ENCODE assay signal across 8 mouse cellular contexts in genomic region chr7:127362418-127362817, GRCm38 (mm10). TPM values are rescaled to one million over a fixed set of nuclear protein-coding genes. Genes with fewer than 3 reads are reported as not detected.
DNase-seq lines count a peak whose midpoint lies in the region; ATAC-seq lines count a peak whose summit lies in the region.
"Not testable (repeated sequence)": the region's sequence is repeated elsewhere in the genome, so short reads cannot be mapped to it uniquely, and the experiment has no call there.

No protein-coding gene starts in this region.

- not testable (repeated sequence) for H3K9ac ChIP-seq in intestine, embryonic 15.5 days; limb, embryonic 15.5 days

- peaks cover 51% of the 10 kb centered on the region for H3K27me3 ChIP-seq in heart, embryonic 10.5 days (ENCODE audit: insufficient read depth, poor library complexity, severe bottlenecking)
- H3K27me3 ChIP-seq in intestine, embryonic 15.5 days (replicated peaks) = not testable (repeated sequence)
- peaks cover 30% of the 10 kb centered on the region; the same call in 1 of the 2 replicates for H3K27me3 ChIP-seq in limb, embryonic 15.5 days
- H3K27me3 ChIP-seq in megakaryocyte, embryonic 14.5 days (replicated peaks) = peaks cover 25% of the 10 kb centered on the region

- not testable (repeated sequence) for H3K36me3 ChIP-seq in heart, embryonic 10.5 days; intestine, embryonic 15.5 days; limb, embryonic 15.5 days; megakaryocyte, embryonic 14.5 days (replicated peaks; ENCODE audit: low read length)

- H3K27ac ChIP-seq in heart, embryonic 10.5 days; intestine, embryonic 15.5 days; limb, embryonic 15.5 days: not testable (repeated sequence)

- ATAC-seq in intestine, embryonic 15.5 days; limb, embryonic 15.5 days (ENCODE audit: insufficient number of reproducible peaks, low FRiP score, low TSS enrichment, low read depth): not testable (repeated sequence)

- H3K4me3 ChIP-seq in heart, embryonic 10.5 days = peak overlapping the region; percentile 29; the same call in 1 of the 2 replicates
- H3K4me3 ChIP-seq in intestine, embryonic 15.5 days (replicated peaks) = not testable (repeated sequence)
- peak overlapping the region; percentile 17; the same call in 1 of the 2 replicates for H3K4me3 ChIP-seq in limb, embryonic 15.5 days
- peak overlapping the region; percentile 79 for H3K4me3 ChIP-seq in megakaryocyte, embryonic 14.5 days (replicated peaks)

- H3K4me2 ChIP-seq in intestine, embryonic 15.5 days (replicated peaks) = peak overlapping the region; percentile 38
- not testable (repeated sequence) for H3K4me2 ChIP-seq in limb, embryonic 15.5 days

- DNase-seq in A20 (ENCODE audit: low read depth, low spot score) = peak; percentile 63
- peak; percentile 50 for DNase-seq in adrenal gland, postnatal 14 days
- DNase-seq in embryo, embryonic 9.5 days (ENCODE audit: extremely low spot score) = peak; percentile 45
- not testable (repeated sequence) for DNase-seq in heart, embryonic 10.5 days (ENCODE audit: low spot score)
- peak; percentile 76 for DNase-seq in retina, postnatal 1 day

- WGBS in heart, embryonic 10.5 days = 28% methylated on average over 13 of the region's 13 CpGs
- 23% methylated on average over 13 of the region's 13 CpGs for WGBS in intestine, embryonic 15.5 days
- 18% methylated on average over 13 of the region's 13 CpGs for WGBS in limb, embryonic 15.5 days

- not testable (repeated sequence) for H3K4me1 ChIP-seq in heart, embryonic 10.5 days; limb, embryonic 15.5 days
- peaks cover 19% of the 10 kb centered on the region for H3K4me1 ChIP-seq in intestine, embryonic 15.5 days (replicated peaks)
- H3K4me1 ChIP-seq in megakaryocyte, embryonic 14.5 days = peaks cover 18% of the 10 kb centered on the region

- H3K9me3 ChIP-seq in heart, embryonic 10.5 days; intestine, embryonic 15.5 days; limb, embryonic 15.5 days; megakaryocyte, embryonic 14.5 days: not testable (repeated sequence)

RNA-seq across cellular contexts. Expression of gene Zfp747, which starts 13.4 kb away (rescaled TPM):
- total RNA-seq in adrenal gland, postnatal 14 days (2021) = 8.7 and 10.0 TPM in 2 replicates
- 5.3 and 6.7 TPM in 2 replicates for polyA plus RNA-seq in heart, embryonic 10.5 days (2016; fragmentation: Nextera tagmentation; extraction: Ambion mirVana)
- polyA plus RNA-seq in intestine, embryonic 15.5 days (2015; fragmentation: Nextera tagmentation; extraction: Ambion mirVana) = 10.5 and 11.5 TPM in 2 replicates
- 9.4 and 10.1 TPM in 2 replicates for polyA plus RNA-seq in limb, embryonic 15.5 days (2015; fragmentation: Nextera tagmentation; extraction: Ambion mirVana)
- 0.73 TPM in 1 of 2 replicates, not detected in the other for polyA plus RNA-seq in megakaryocyte, embryonic 14.5 days (2012; ENCODE audit: insufficient read depth, low replicate concordance)

RNA-seq across cellular contexts. Expression of gene Zfp768, which starts 17.0 kb away (rescaled TPM):
- 31.2 and 33.3 TPM in 2 replicates for total RNA-seq in adrenal gland, postnatal 14 days (2021)
- 18.7 and 19.0 TPM in 2 replicates for polyA plus RNA-seq in heart, embryonic 10.5 days (2016; fragmentation: Nextera tagmentation; extraction: Ambion mirVana)
- 18.9 and 19.9 TPM in 2 replicates for polyA plus RNA-seq in intestine, embryonic 15.5 days (2015; fragmentation: Nextera tagmentation; extraction: Ambion mirVana)
- polyA plus RNA-seq in limb, embryonic 15.5 days (2015; fragmentation: Nextera tagmentation; extraction: Ambion mirVana) = 14.3 and 16.4 TPM in 2 replicates
- 21.5 and 31.6 TPM in 2 replicates for polyA plus RNA-seq in megakaryocyte, embryonic 14.5 days (2012; ENCODE audit: insufficient read depth, low replicate concordance)

RNA-seq across cellular contexts. Expression of gene 9130019O22Rik, which starts 24.5 kb away (rescaled TPM):
- total RNA-seq in adrenal gland, postnatal 14 days (2021) = 3.3 and 5.3 TPM in 2 replicates
- 4.6 and 4.8 TPM in 2 replicates for polyA plus RNA-seq in heart, embryonic 10.5 days (2016; fragmentation: Nextera tagmentation; extraction: Ambion mirVana)
- polyA plus RNA-seq in intestine, embryonic 15.5 days (2015; fragmentation: Nextera tagmentation; extraction: Ambion mirVana) = 6.3 TPM in 2 replicates
- polyA plus RNA-seq in limb, embryonic 15.5 days (2015; fragmentation: Nextera tagmentation; extraction: Ambion mirVana) = 5.6 and 6.5 TPM in 2 replicates
- polyA plus RNA-seq in megakaryocyte, embryonic 14.5 days (2012; ENCODE audit: insufficient read depth, low replicate concordance) = 0.07 and 1.7 TPM in 2 replicates

RNA-seq across cellular contexts. Expression of gene E430018J23Rik, which starts 31.0 kb away (rescaled TPM):
- 8.5 and 9.4 TPM in 2 replicates for total RNA-seq in adrenal gland, postnatal 14 days (2021)
- polyA plus RNA-seq in heart, embryonic 10.5 days (2016; fragmentation: Nextera tagmentation; extraction: Ambion mirVana) = 3.8 and 5.5 TPM in 2 replicates
- polyA plus RNA-seq in intestine, embryonic 15.5 days (2015; fragmentation: Nextera tagmentation; extraction: Ambion mirVana) = 8.0 and 9.3 TPM in 2 replicates
- 7.5 and 8.1 TPM in 2 replicates for polyA plus RNA-seq in limb, embryonic 15.5 days (2015; fragmentation: Nextera tagmentation; extraction: Ambion mirVana)
- 5.5 TPM in 1 of 2 replicates, not detected in the other for polyA plus RNA-seq in megakaryocyte, embryonic 14.5 days (2012; ENCODE audit: insufficient read depth, low replicate concordance)

RNA-seq across cellular contexts. Expression of gene Zfp764, which starts 44.2 kb away (rescaled TPM):
- 6.4 and 6.8 TPM in 2 replicates for total RNA-seq in adrenal gland, postnatal 14 days (2021)
- 5.1 and 6.6 TPM in 2 replicates for polyA plus RNA-seq in heart, embryonic 10.5 days (2016; fragmentation: Nextera tagmentation; extraction: Ambion mirVana)
- 7.5 and 8.3 TPM in 2 replicates for polyA plus RNA-seq in intestine, embryonic 15.5 days (2015; fragmentation: Nextera tagmentation; extraction: Ambion mirVana)
- polyA plus RNA-seq in limb, embryonic 15.5 days (2015; fragmentation: Nextera tagmentation; extraction: Ambion mirVana) = 9.7 and 9.8 TPM in 2 replicates
- polyA plus RNA-seq in megakaryocyte, embryonic 14.5 days (2012; ENCODE audit: insufficient read depth, low replicate concordance) = 0.32 TPM in 1 of 2 replicates, not detected in the other
